Mouse (Mus musculus) testis, adult 2 months (tissue): ENCODE measurements around the gene Timm23.
A peak's percentile ranks its signal among the peaks of the same experiment; 100 is the strongest.

Experiments
- CTCF ChIP-seq: fragments of 200-500 bp; IDR thresholded peaks from 2 replicates; pipeline ENCODE4 v1.5.1; 2012; ENCODE audit warnings: low read depth, mild to moderate bottlenecking, inconsistent platforms, low read length, moderate library complexity; ENCODE audit not compliant: control insufficient read depth, insufficient read depth, insufficient replicate concordance
- POLR2A ChIP-seq: fragments of 200-500 bp; IDR thresholded peaks from 2 replicates; pipeline ENCODE4 v1.6.1; 2012; ENCODE audit warnings: low read depth, mild to moderate bottlenecking, inconsistent platforms, low read length, moderate library complexity; ENCODE audit not compliant: control insufficient read depth

DNA sequence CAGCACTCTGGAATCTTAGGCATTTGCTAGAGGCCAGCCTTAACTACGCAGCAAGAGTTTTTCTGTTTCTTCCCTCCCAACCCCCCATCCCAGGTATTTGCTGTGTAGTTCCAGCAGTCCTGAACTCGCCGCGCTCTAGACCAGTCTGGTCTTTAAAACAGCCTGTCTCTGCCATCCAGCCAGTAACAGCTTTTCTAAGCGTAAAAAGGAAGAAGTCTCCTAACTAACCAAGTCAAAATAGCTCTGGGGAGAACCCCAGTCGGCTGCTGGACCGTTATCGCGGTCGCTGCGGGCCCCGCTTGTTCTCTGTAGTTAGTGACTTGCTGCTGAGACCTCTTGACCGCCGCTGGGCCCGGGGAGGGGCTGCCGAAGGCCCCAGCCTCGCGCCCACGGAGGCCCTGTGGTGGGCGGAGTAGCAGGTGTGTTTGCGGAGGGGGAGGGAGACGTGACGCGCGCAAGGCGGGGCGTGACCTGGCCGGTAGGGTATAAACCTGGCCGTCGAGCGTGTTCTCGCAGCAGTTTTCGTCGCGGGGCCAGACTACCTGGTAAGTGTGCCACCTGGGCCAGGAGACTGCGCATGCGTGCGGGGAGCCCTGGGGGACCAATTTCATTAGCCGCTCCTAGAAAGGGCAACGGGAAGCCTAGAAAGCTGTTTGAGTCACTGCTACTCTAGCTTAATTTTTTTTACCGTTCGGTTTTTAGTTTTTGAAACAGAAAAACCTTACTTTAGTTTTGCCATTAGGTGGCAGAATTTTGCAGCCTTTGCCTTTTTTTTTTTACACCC, 36.2 kb downstream of the Timm23 start:
- TF ChIP-seq POLR2A, result peak; percentile 77
- TF ChIP-seq CTCF, result no peak
